Mouse (Mus musculus): ENCODE data around the gene Lekr1. TPM values are rescaled to one million over a fixed set of nuclear protein-coding genes. Genes with fewer than 3 reads are reported as not detected.

Gene Lekr1
- 8.0 TPM for polyA plus RNA-seq (2014; fragmentation: Illumina TruSeq; extraction: RNeasy Lipid Tissue Mini Kit (QIAGEN cat#74804); ENCODE audit: low read depth, low replicate concordance)

DNA sequence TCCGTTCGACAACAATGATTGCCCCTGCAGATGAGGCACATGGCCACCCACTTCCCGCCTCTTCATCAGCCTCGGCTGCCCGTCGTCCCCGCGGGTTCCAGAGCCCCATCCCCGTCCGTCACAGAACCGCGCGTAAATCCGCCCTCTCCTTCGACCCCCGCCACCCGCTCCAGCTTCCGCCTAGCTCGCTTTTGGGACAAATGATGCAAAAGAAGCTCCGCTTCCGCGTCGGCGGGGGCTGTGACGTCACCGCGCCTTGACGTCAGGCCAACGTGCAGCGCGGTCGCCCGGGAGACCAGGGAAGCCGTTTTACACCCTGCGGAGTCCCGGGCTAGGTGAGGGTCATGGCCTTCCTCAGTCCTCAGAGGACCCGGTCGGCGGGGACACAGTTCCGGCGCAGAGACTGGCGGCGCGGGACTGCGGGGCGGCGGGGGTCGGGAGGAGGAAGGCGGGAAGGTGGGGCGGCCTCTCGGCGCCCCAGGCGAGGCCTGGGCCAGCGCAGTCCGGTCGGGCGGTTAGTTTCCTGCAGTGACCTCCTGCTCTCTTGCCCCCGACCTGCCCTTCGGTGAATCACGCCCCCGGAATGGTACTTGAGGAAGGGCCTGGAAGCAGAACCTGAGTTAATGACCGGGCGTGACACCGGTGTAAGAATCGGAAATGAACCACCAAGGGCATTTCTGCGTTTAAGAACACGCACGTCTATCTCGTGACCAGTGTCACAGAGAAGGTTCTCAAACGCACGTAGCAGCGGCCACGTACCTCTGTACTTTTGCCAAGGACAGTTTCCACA lies at the start of gene Lekr1:
Gene Lekr1 (plus strand): TSS at position 252 of the 790 bp plus-strand sequence.

Other genes with a start within 250 kb of the Lekr1 start
- 49.2 TPM for gene Tiparp, start 137.8 kb upstream of the Lekr1 start, polyA plus RNA-seq (2014; fragmentation: Illumina TruSeq; extraction: RNeasy Lipid Tissue Mini Kit (QIAGEN cat#74804); ENCODE audit: low read depth, low replicate concordance)